Mouse (Mus musculus) midbrain, embryonic 13.5 days (tissue): ENCODE measurements around the gene Pbld1. TPM values are rescaled to one million over a fixed set of nuclear protein-coding genes. Genes with fewer than 3 reads are reported as not detected.

Experiments used
- ATAC-seq: fragments of 200-750 bp; cut with Nextera tagmentation; 2 replicates; pipeline ENCODE4 v1.8.0; 2017; ENCODE audit warnings: mild to moderate bottlenecking, moderate TSS enrichment, moderate library complexity
- H3K27ac ChIP-seq: fragments of 300-500 bp; sonication (generic); 2 replicates; pipeline ENCODE4 v1.5.1; 2015; ENCODE audit warnings: inconsistent platforms, mild to moderate bottlenecking, moderate library complexity
- H3K27me3 ChIP-seq: fragments of 300-500 bp; sonication (generic); 2 replicates; pipeline ENCODE4 v1.6.1; 2015; ENCODE audit warnings: mild to moderate bottlenecking, inconsistent platforms
- H3K36me3 ChIP-seq: fragments of 300-500 bp; sonication (generic); 2 replicates; pipeline ENCODE4 v1.6.1; 2015; ENCODE audit warnings: mild to moderate bottlenecking, inconsistent platforms
- H3K4me1 ChIP-seq: fragments of 300-500 bp; sonication (generic); replicated peaks from 2 replicates; pipeline ENCODE4 v1.6.1; 2015; ENCODE audit warnings: inconsistent platforms
- H3K4me2 ChIP-seq: fragments of 300-500 bp; sonication (generic); replicated peaks from 2 replicates; pipeline ENCODE4 v1.6.1; 2015; ENCODE audit warnings: moderate library complexity, mild to moderate bottlenecking, inconsistent platforms
- H3K4me3 ChIP-seq: fragments of 300-500 bp; sonication (generic); replicated peaks from 2 replicates; pipeline ENCODE4 v1.5.1; 2015; ENCODE audit warnings: mild to moderate bottlenecking, inconsistent platforms
- H3K9ac ChIP-seq: fragments of 300-500 bp; sonication (generic); replicated peaks from 2 replicates; pipeline ENCODE4 v1.6.1; 2015; ENCODE audit warnings: mild to moderate bottlenecking, inconsistent platforms
- H3K9me3 ChIP-seq: fragments of 300-500 bp; sonication (generic); 2 replicates; pipeline ENCODE4 v1.6.1; 2016; ENCODE audit warnings: mild to moderate bottlenecking, inconsistent platforms
- WGBS: fragments of 180-500 bp; shearing (Covaris S2); methylation state at CpG from one replicate; pipeline ENCODE4 v1.1.7; 2015; 5-methylcytosine and 5-hydroxymethylcytosine counted together
- polyA plus RNA-seq: library from polyadenylated mRNA; unstranded; fragments of >200 nt; fragmentation: Nextera tagmentation; extraction: Ambion mirVana; gene quantifications from 2 replicates; pipeline ENCODE4 v1.2.1, GENCODE M21; 2015

The Pbld1 gene
- polyA plus RNA-seq, 1 experiment from 2014 or later: 1.0 TPM

- ATAC-seq: peak; percentile 90
- no peak overlapping the region for H3K4me3 ChIP-seq
- H3K36me3 ChIP-seq: no peaks in the 10 kb centered on the region
- H3K4me2 ChIP-seq: no peak overlapping the region
- no peaks in the 10 kb centered on the region for H3K27me3 ChIP-seq
- WGBS: 3% methylated on average over 5 of the region's 5 CpGs
- H3K27ac ChIP-seq: no peak overlapping the region
- no peak overlapping the region for H3K9ac ChIP-seq
- H3K9me3 ChIP-seq: no peaks in the 10 kb centered on the region
- no peaks in the 10 kb centered on the region for H3K4me1 ChIP-seq
Observed at GRCm38 (mm10) chr10:63065988-63066387, 6.0 kb downstream of the Pbld1 start.

GRCm38 (mm10) chr10:63086304-63086703 lies 26.3 kb downstream of the Pbld1 start:
- no peak overlapping the region for H3K27ac ChIP-seq
- WGBS: 85% methylated on average over 10 of the region's 10 CpGs
- no peaks in the 10 kb centered on the region for H3K9me3 ChIP-seq
- H3K27me3 ChIP-seq: no peaks in the 10 kb centered on the region
- no peak for ATAC-seq
- peaks cover 18% of the 10 kb centered on the region for H3K4me1 ChIP-seq
- no peaks in the 10 kb centered on the region for H3K36me3 ChIP-seq
- H3K4me3 ChIP-seq: no peak overlapping the region
- no peak overlapping the region for H3K9ac ChIP-seq
- H3K4me2 ChIP-seq: no peak overlapping the region

- H3K4me3 ChIP-seq: peak overlapping the region; percentile 29
- peak overlapping the region; percentile 60 for H3K4me2 ChIP-seq
- H3K9me3 ChIP-seq: no peaks in the 10 kb centered on the region
- 18% methylated on average over 8 of the region's 8 CpGs for WGBS
- no peaks in the 10 kb centered on the region for H3K27me3 ChIP-seq
- peak; percentile 58; the same call in 1 of the 2 replicates for ATAC-seq
- no peak overlapping the region for H3K9ac ChIP-seq
- no peaks in the 10 kb centered on the region for H3K36me3 ChIP-seq
- H3K4me1 ChIP-seq: peaks cover 18% of the 10 kb centered on the region
- peak overlapping the region; percentile 39; the same call in 1 of the 2 replicates for H3K27ac ChIP-seq
Observed at GRCm38 (mm10) chr10:63089103-63089757, 29.3 kb downstream of the Pbld1 start.

- peak overlapping the region; percentile 56 for H3K9ac ChIP-seq
- no peaks in the 10 kb centered on the region for H3K27me3 ChIP-seq
- ATAC-seq: peak; percentile 55
- WGBS: 3% methylated on average over 26 of the region's 26 CpGs
- peak overlapping the region; percentile 29 for H3K4me3 ChIP-seq
- peak overlapping the region; percentile 60 for H3K4me2 ChIP-seq
- H3K27ac ChIP-seq: peak overlapping the region; percentile 1; the same call in 1 of the 2 replicates
- H3K36me3 ChIP-seq: no peaks in the 10 kb centered on the region
- no peaks in the 10 kb centered on the region for H3K9me3 ChIP-seq
- H3K4me1 ChIP-seq: peaks cover 18% of the 10 kb centered on the region
Observed at GRCm38 (mm10) chr10:63089758-63090571, 30.0 kb downstream of the Pbld1 start.

- WGBS: 75% methylated on average over 7 of the region's 7 CpGs
- H3K9me3 ChIP-seq: no peaks in the 10 kb centered on the region
- no peak overlapping the region for H3K4me3 ChIP-seq
- H3K27ac ChIP-seq: no peak overlapping the region
- H3K4me1 ChIP-seq: peaks cover 18% of the 10 kb centered on the region
- ATAC-seq: no peak
- H3K4me2 ChIP-seq: no peak overlapping the region
- H3K9ac ChIP-seq: no peak overlapping the region
- no peaks in the 10 kb centered on the region for H3K27me3 ChIP-seq
- H3K36me3 ChIP-seq: no peaks in the 10 kb centered on the region
Observed at GRCm38 (mm10) chr10:63091915-63092314, 32.0 kb downstream of the Pbld1 start.

GRCm38 (mm10) chr10:63092616-63093550 lies 32.9 kb downstream of the Pbld1 start:
- H3K27ac ChIP-seq: no peak overlapping the region
- no peak overlapping the region for H3K9ac ChIP-seq
- no peak overlapping the region for H3K4me2 ChIP-seq
- peaks cover 4% of the 10 kb centered on the region; the same call in 1 of the 2 replicates for H3K27me3 ChIP-seq
- WGBS: 77% methylated on average over 10 of the region's 10 CpGs
- H3K9me3 ChIP-seq: no peaks in the 10 kb centered on the region
- peaks cover 18% of the 10 kb centered on the region for H3K4me1 ChIP-seq
- no peak for ATAC-seq
- H3K4me3 ChIP-seq: no peak overlapping the region
- no peaks in the 10 kb centered on the region for H3K36me3 ChIP-seq

GRCm38 (mm10) chr10:63096757-63097156 lies 36.8 kb downstream of the Pbld1 start:
- no peaks in the 10 kb centered on the region for H3K9me3 ChIP-seq
- H3K4me1 ChIP-seq: peaks cover 13% of the 10 kb centered on the region
- peaks cover 22% of the 10 kb centered on the region; the same call in 1 of the 2 replicates for H3K27me3 ChIP-seq
- H3K4me3 ChIP-seq: no peak overlapping the region
- H3K4me2 ChIP-seq: no peak overlapping the region
- no peak for ATAC-seq
- no peak overlapping the region for H3K27ac ChIP-seq
- no peaks in the 10 kb centered on the region for H3K36me3 ChIP-seq
- 77% methylated on average over 2 of the region's 2 CpGs for WGBS
- H3K9ac ChIP-seq: no peak overlapping the region

GRCm38 (mm10) chr10:63098191-63098590 lies 38.2 kb downstream of the Pbld1 start:
- WGBS: 47% methylated on average over 12 of the region's 12 CpGs
- Histone ChIP-seq H3K27me3 (peaks cover 25% of the 10 kb centered on the region; the same call in 1 of the 2 replicates), H3K9me3 (no peaks in the 10 kb centered on the region), H3K36me3 (no peaks in the 10 kb centered on the region), H3K4me3 (no peak overlapping the region), H3K4me2 (no peak overlapping the region), H3K9ac (no peak overlapping the region), H3K27ac (no peak overlapping the region), H3K4me1 (peaks cover 13% of the 10 kb centered on the region)
- no peak for ATAC-seq

- ATAC-seq: peak; percentile 19
- H3K36me3 ChIP-seq: no peaks in the 10 kb centered on the region
- peak within 1 kb of the TSS; percentile 74 for H3K4me2 ChIP-seq
- WGBS: 4% methylated on average over 16 of the region's 16 CpGs
- H3K9ac ChIP-seq: peak within 1 kb of the TSS; percentile 73
- H3K9me3 ChIP-seq: no peaks in the 10 kb centered on the region
- H3K4me3 ChIP-seq: peak within 1 kb of the TSS; percentile 60
- H3K4me1 ChIP-seq: peaks cover 13% of the 10 kb centered on the region
- H3K27ac ChIP-seq: peak within 1 kb of the TSS; percentile 62
- peaks cover 25% of the 10 kb centered on the region; the same call in 1 of the 2 replicates for H3K27me3 ChIP-seq
Observed at GRCm38 (mm10) chr10:63099521-63099920, 39.6 kb downstream of the Pbld1 start, which contains the start of gene Atoh7. Atoh7 (plus strand) TSS chr10:63099651.

- Histone ChIP-seq H3K27ac (peak overlapping the region; percentile 62), H3K27me3 (peaks cover 25% of the 10 kb centered on the region; the same call in 1 of the 2 replicates), H3K4me1 (peaks cover 13% of the 10 kb centered on the region)
Observed at GRCm38 (mm10) chr10:63099941-63100562, 40.1 kb downstream of the Pbld1 start.

GRCm38 (mm10) chr10:63100657-63101056 lies 40.7 kb downstream of the Pbld1 start:
- H3K9me3 ChIP-seq: no peaks in the 10 kb centered on the region
- H3K9ac ChIP-seq: peak overlapping the region; percentile 73
- 5% methylated on average over 9 of the region's 9 CpGs for WGBS
- no peaks in the 10 kb centered on the region for H3K36me3 ChIP-seq
- H3K27me3 ChIP-seq: peaks cover 25% of the 10 kb centered on the region; the same call in 1 of the 2 replicates
- H3K4me1 ChIP-seq: peaks cover 13% of the 10 kb centered on the region
- H3K4me3 ChIP-seq: peak overlapping the region; percentile 60
- ATAC-seq: peak; percentile 55
- peak overlapping the region; percentile 74 for H3K4me2 ChIP-seq
- peak overlapping the region; percentile 62; the same call in 1 of the 2 replicates for H3K27ac ChIP-seq

More at GRCm38 (mm10) chr10:63099941-63100562, 40.1 kb downstream of the Pbld1 start:
- no peaks in the 10 kb centered on the region for H3K9me3 ChIP-seq
- WGBS: under 1% methylated on average over 62 of the region's 62 CpGs
- ATAC-seq: peak; percentile 92
- no peaks in the 10 kb centered on the region for H3K36me3 ChIP-seq
- H3K4me3 ChIP-seq: peak overlapping the region; percentile 60
- peak overlapping the region; percentile 74 for H3K4me2 ChIP-seq
- H3K9ac ChIP-seq: peak overlapping the region; percentile 73
